Mouse (Mus musculus) brain, embryonic 14.5 days (tissue): Measurements from ENCODE around the gene Pth2.

Experiments
- CTCF ChIP-seq: fragments of 200-500 bp; IDR thresholded peaks from 2 replicates; pipeline ENCODE4 v1.5.1; 2012; ENCODE audit warnings: inconsistent platforms, mild to moderate bottlenecking, moderate library complexity, borderline replicate concordance; ENCODE audit not compliant: insufficient read depth, insufficient read length; ENCODE audit errors: extremely low read depth
- POLR2A ChIP-seq: fragments of 200-500 bp; IDR thresholded peaks from 2 replicates; pipeline ENCODE4 v1.6.1; 2012; ENCODE audit warnings: mild to moderate bottlenecking, inconsistent platforms, borderline replicate concordance; ENCODE audit not compliant: poor library complexity, insufficient read depth, insufficient read length, severe bottlenecking; ENCODE audit errors: extremely low read depth

- TF ChIP-seq CTCF (no peak), POLR2A (no peak)
Measured at GRCm38 (mm10) chr7:45231192-45231591, 50.4 kb downstream of the Pth2 start.
